Mouse (Mus musculus): ENCODE data around the gene B4galnt2.
A peak's percentile ranks its signal among the peaks of the same experiment; 100 is the strongest.
"Not testable (repeated sequence)": the region's sequence is repeated elsewhere in the genome, so short reads cannot be mapped to it uniquely, and the experiment has no call there.

Gene B4galnt2

DNA sequence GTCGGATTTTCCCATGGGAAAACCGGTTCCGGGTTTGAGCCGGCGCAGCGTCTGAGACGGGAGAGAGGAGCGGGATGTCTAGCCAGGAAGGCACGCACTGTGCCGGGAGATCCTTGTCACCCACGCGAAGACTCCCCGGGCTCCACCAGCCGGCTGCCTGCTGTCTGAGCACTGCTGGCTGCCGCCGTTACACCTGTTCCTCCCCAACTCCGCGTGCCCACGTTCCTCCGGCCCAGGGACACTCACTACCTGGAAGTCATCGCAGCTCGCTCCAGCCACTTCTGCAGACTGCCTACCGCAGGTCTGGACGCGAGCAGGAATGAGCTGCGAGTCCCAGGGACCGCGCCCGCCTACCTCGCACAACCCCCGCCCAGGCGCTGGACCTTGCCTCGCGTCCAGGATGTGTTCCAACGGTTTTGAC is at the start of gene B4galnt2:
B4galnt2 (minus strand) TSS at position 321 of the 421 bp plus-strand sequence.
- peak; percentile 27 for DNase-seq (ENCODE audit: low spot score)

DNA sequence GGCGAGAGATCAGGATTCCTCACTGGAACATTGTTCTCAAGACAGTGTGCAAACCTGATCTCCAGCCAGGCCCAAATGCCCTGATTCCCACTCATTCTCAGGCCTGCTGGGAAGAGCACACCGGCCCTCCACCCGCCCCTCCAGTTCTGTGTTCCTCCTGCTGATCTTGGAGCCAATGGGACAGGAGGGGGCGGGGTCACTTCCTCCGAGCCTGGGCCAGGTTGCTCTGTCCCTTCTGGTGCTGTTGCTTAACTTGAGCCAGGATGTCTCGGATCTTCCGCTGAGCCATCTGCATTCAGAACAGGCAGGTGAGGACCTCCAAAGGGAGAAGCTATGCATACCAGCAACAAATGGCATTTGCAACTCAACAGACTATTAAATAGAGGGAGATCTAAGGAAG is 48.6 kb upstream of the B4galnt2 start:
- no peak for DNase-seq (ENCODE audit: low spot score)

DNA sequence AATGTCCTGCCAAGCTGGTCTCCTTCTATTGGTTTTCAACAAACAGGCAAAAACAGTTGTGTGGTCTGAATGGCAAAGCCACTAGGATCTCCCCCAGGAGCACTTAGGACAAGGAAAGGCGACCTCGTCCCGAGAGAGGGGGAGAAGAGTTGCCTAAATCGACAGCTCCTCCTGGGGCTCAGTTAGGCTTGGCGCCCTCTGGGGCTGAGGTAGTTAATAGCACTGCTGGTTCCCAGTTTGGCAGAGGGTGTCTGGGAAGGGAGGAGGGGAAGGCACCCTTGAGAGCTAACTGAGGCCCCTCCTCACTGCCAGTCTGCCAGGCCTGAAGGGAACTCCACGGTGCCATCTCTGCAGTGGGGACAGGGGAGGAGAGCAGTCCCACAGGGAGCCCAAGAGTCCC is 44.5 kb upstream of the B4galnt2 start:
- DNase-seq (ENCODE audit: low spot score), result no peak

DNA sequence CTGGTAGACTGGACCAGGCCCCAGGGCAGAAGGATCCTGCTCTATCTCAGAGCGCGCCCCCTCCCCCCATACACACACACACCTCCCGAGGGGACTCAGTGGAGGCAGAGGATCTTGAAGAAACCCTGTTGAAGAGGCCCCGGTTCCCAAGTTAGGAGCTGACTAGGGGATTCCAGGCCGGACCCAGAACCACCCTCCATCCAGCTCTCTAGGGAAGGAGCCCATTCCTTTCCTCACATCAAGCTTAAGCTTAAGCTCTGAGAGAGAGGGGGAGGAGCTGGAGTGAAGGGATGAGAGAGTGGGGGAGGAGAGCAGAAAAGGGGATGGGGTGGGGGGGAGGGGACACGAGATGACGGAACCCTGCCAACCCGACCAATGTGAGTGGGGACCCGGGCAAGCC is 43.6 kb upstream of the B4galnt2 start:
- no peak for DNase-seq (ENCODE audit: low spot score)

DNA sequence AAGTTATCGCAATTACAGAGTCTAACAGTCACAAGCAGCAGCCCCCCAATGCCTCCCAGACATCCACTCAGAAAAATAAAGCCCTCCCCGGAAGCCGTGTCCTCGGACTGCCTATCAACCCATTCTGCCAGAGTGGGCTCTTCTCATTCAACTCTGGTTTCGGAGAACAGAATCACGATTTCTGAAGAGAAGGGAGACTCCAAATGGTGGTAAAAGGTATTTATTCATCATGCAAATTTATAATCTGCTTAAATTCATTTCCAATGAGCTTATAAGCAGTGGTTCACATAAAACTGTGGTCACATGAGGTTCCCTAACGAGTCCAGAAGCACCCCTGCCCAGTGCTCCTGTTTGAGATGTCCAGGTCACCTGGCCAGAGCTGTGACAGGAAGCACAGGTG is 42.7 kb upstream of the B4galnt2 start:
- DNase-seq (ENCODE audit: low spot score), result no peak

DNA sequence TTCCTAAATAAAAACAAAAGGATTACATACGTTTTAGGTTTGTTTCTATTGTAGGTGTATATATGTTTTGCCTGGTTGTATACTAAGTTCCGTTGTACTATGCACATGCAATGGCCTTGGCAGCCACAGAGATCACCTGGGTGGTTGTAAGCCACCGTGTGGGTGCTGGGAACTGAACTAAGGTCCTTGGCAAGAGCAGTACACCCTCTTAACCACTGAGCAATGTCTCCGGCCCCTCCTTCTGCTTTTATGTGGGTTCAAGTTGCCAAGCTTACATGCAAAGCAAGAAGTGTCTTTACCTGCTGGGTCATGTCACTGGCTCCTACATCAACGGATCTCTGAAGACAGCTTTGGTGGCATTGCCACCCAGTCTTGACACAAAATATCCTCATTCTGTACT is 38.6 kb upstream of the B4galnt2 start:
- no peak for DNase-seq (ENCODE audit: low spot score)

DNA sequence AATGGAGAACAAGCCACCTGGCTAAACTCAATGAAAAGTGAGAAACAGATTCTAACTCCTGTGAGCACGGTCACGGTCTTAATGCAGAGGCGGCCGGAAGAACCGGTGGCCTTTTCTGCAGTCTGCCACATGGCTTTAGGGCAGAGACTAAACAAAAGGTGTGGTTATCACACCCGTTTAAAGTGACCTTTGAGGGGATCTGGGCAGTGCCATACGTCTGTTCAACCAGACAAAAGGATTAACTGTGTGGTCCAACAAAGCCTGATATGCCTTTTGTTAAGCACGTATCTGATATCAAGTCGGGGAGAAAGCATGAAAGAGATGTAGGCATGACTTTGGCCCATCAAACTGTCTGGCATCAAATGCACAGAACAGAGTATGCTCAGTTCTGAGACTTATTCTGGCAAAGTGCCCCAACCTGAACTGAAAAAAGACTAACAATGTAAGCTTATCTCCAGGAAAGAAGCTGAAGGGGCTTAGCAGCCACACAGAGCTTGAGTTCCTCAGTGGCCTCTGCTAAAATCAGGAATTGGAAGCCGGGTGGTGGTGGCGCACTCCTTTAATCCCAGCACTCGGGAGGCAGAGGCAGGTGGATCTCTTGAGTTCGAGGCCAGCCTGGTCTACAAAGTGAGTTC is 31.3 kb upstream of the B4galnt2 start:
- DNase-seq (ENCODE audit: low spot score), result no peak

DNA sequence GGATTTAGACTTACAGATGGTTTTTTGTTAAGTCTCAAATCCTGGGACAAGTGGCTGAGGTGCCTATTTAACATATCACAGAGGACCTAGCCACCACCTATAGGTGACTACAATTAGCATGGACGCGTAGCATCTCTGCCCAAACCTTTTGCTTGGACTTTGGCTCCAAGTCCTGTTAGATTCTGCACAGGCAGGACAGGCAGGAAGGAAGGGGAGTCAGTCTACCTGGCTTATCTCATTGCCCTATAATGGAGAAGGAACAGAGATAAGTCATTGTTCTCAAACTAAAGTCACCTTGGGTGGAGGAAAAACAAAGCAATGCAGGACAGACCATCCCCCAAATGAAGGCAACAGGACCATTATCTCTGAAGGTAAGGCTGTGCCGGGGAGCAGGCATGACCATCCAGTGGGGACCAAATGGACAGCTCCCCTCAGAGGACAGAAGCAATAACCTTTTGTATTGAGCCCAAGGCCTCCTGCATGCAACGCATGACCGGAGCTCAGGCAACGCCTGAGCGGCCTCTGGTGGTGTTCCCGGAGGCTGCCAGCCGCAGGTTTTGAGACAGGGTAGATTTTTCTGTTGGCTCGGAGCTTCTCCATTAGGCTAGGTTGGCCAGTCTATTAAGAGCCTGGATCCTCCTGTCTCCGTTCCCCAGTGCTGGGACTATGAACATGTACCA is 25.3 kb upstream of the B4galnt2 start:
- DNase-seq (ENCODE audit: low spot score), result peak; percentile 20

DNA sequence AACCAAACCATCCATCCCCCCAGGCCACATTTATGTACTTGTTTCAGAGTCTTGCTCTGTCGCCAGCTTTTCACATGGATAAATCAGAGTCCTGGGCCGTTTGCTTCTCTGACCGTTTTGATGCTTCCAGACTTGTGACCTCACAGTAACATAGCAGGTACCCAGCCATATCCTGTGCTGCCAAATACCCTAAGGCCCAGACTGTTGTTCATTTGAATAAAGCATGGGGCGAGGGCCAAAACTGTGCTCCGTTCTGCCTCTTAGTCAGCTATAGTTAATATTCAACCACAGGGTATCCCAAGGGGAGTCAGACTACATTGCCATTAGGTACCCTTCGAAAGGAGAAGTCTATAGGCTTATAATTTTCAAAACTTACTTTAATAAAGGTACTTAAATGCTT is 21.7 kb upstream of the B4galnt2 start:
- no peak for DNase-seq (ENCODE audit: low spot score)

DNA sequence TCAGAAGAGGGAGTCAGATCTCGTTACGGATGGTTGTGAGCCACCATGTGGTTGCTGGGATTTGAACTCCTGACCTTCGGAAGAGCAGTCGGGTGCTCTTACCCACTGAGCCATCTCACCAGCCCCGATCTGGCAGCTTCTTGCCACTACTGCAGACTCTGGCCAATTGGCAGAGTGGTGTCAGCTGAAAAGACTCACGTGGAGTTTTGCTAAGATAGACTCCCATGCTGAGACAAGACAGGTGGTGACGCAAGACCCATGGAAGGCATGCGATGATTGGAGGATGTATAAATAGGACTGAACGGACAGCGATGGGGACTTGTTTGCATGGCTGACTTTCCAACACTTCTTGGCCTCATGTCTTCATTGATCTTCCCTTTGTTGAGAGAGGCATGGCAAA is 17.5 kb upstream of the B4galnt2 start:
- DNase-seq (ENCODE audit: low spot score), result not testable (repeated sequence)

DNA sequence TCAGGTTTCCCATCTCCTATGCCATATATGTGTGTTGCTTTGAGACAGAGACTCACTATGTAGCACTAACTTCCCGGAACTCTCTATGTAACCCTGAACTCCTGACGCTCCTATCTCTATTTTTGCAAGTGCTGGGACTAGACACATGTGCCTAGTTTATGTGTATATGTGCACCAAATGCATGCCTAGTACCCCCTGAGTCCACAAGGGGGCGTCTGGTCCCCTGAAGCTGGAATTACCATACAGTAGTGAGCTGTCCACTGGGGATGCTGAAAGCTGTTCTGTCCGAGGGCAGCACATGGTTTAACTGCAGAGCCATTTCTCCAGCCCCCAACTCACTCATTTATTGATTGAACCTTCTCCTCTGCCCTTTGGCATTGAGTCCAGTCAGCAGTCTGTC is 11.7 kb upstream of the B4galnt2 start:
- no peak for DNase-seq (ENCODE audit: low spot score)

DNA sequence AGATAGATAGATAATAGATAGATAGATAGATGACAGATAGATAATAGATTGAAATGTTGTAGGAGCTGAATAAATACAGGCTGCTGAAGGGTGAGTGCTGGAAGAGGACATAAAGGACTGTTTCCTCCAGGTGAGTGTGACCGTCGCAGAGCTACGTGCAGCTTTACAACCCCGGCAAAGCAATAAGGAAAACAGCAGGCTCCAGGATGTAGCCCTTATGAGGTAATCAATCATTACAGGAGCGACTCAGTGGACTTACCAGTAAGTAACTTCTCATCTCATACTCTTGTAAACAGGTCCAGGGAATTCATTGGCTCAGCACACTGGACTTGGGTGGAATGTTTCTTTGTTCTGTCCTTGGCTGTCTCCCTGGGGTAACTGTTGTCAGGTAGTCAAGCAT is 11.3 kb upstream of the B4galnt2 start:
- DNase-seq (ENCODE audit: low spot score), result no peak

DNA sequence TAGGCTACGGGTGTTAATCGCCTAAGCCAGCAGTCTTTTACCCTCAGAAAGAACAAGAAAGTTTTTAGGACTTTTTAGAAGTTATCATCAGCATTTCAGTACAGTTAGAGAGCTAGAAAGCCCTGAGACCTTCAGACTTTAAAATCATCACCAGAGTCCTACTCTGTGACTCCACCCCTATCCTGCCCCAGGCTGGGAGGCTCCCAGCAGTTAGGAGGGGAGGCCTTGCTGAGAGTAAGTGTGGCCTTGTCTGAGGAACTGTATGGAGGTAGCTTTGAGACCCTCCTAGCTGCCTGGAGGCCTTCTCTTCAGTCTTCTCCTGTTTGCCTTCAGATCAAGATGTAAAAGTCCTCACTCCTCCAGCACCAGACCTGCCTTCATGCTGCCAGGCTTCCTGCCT is 9.5 kb upstream of the B4galnt2 start:
- DNase-seq (ENCODE audit: low spot score), result no peak

DNA sequence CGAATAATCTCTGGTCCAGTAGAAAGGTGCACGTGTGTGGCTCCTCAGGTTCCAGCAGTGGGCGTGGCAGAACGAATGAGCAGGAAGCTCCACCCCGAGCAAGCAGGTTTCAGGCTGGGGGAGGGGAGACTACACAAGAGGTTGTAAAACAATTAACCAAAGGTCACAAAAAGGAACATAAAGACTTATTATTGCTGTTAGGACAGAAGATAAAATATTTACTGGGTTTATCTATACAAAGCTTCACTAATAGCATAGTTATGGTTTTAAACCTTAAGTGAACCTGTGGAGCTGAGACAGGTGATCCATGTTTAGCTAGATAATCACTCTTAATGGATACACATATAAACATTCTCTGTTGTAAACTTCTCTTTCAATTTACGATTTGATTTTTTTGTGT is 8.8 kb upstream of the B4galnt2 start:
- not testable (repeated sequence) for DNase-seq (ENCODE audit: low spot score)

DNA sequence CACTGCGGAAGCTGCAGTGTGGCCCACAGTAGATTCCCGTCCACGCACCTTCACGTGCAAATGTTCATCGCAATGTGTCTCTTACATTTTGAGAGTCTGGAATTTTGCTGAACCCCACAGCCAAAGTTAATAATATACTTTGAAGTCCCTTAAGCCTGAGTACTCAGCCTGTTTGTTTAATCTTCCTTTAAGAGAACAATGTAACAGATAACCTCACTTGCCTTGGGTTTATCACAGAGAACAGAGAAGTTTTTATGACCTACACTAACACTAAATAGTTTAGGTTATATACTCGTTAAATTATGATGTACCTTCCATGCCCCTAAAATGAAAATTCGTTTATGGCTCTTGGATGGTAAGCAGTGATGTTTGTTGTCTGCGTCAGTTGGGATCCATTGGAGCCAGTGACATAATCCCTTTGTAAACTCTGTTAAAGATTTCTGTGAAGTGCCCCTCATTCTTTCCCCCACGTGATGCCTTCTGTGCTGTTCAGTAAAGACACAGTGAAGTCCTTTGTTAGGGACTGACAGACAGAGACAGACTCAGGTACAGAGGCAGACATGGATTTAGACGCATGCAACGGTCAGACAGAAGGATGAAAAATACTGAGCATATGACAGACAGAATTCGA is 7.4 kb upstream of the B4galnt2 start:
- DNase-seq (ENCODE audit: low spot score), result no peak

DNA sequence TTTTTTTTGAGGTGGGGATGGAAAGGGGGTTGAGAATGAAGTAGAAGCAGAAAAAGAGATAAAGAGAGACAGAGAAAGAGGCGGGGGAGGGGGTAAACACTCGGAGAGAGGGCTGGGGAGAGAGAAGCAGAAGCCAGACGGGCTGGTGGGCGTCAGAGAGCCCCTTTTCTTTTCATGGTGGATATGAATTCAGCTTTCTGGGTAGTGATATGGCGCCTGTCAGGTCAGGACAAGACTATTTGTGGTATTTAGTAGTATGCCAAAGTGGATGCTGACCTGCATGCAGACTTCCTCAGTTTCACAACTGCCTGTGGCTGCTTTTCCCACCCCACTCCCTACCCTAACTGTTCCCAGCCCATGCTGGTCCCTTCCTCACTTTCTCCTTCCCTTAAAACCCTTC is 1.7 kb upstream of the B4galnt2 start:
- DNase-seq (ENCODE audit: low spot score), result no peak

DNA sequence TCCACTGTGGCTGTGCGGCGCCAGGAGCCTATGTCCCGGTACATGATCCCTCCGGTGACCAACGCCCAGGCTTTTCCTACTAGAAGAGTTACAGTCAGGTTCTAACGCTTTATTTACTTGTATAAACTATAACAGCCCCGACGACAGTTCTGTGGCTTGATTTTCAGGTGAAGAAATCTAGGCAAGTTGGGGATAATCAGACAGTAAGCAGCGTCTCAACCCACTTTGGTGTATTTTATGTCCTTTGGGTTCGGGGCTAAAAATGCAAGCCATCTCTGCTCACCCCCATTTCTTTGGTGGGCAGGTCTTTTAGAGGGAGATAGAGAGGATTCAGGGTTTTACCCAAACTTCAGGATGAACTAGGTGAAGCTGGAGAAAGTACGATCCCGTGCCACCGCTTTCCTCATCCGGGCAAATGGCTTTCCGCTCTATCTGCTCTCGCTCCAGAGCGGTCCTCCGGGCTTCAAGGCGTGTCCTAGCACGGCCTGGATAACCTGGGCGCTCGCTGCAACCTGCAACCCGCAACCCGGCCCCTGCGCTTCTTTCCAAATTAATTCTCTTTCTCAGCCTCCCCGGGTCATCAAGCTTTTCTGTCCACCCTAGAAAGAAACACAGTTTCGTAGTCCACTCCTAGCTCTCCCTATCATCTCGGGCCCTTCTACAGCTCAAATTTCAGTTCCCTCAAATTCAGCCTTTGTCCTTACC is 467 bp upstream of the B4galnt2 start:
- DNase-seq (ENCODE audit: low spot score), result no peak

DNA sequence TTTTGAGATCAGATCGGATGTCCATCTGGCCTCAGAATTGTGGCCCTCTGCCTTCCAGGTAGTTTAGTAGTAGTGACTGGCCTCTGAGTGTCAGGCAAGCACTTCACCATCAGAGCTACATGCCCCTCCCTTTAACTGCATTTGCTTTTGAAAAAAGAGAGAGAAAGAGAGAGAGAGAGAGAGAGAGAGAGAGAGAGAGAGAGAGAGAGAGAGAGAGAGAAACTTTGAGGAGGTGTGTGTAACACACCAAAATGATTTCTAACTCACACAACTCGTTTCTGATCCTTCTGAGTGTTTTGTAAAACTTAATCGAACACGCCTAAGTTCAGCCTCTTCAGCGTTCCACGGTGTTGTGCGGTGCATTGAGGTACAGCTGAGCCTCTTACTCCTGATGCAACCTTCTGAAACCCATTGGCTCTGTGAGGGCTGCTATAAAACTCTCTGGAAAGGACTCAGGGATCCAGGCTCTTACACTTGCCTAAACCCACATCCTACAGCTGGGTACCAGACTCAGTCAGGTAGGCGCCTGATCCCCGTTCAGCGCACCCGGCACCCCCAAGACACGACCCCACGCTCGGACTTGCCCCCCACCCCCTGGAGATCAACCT is 628 bp downstream of the B4galnt2 start:
- no peak for DNase-seq (ENCODE audit: low spot score)

DNA sequence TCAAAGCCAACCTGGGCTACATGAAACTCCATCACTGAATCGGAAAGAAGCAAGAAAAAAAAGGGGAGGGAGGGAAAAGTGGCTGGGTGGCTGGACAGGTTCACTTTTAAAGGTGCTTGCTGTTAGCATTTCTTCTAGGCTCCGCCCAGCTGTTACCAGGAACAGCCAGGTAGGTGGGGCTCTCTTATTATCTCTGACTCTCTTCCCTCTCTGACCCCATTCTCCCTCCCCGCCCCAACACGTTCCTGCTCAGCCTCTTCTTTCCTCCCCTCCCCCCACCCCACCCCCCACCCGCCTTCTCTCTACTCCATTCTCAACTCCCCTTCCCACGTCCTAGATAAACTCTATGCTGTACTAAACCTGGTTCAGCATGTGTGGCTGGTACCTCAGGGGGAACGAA is 3.1 kb downstream of the B4galnt2 start:
- no peak for DNase-seq (ENCODE audit: low spot score)

DNA sequence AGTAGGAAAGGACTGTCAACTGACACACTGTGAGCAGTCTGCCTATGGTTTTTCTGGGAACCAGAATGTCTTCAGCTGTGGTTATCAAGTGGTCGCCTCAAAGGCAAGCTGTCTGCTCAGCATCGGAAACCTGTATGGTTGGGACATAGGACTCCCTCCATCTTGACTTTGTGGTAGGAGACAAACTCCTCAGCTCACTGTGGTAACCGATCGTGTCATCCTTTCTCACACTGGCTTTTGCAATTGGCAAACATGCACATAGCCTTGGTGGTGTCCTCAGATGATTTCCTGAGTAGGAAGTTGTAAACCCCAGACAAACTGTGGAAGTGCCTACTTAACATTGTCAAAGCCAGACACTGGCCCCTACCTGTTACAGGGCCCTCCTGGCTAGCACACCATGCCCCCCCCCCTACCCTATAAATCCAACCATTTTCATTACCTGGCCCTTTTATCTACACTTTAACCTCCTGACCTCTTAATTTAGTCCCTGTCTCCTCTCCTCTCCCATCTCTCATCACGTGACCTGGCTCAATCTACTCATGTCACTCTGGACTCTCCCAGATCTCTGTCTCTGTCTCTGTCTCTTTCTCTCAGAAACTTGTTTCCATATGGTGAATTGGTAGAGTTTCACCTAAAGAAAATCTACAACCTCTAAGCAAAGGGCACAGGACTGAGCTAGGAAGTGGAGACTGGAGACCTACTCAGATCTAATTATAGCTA is 6.7 kb downstream of the B4galnt2 start:
- no peak for DNase-seq (ENCODE audit: low spot score)

DNA sequence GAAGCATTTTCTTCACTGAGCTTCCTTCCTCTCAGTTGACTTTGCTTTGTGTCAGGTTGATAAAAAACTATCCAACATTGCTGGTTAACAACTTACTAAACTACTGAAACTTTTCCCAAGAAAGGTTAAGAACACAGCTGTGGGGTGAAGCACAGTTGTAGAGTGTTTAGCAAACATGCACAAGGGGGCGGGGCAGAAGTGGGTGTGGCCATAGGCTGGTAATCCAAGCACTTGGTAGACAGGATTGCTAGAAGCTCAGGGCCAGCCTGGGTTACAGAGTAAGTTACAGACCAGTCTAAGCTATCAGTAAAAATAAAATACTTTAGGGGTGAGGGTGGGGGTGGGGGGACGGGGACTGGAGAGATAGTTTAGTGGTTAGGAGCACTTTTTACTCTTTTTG is 10.4 kb downstream of the B4galnt2 start:
- DNase-seq (ENCODE audit: low spot score), result no peak
